Mouse (Mus musculus): ENCODE data around the gene Snx27. TPM values are rescaled to one million over a fixed set of nuclear protein-coding genes. Genes with fewer than 3 reads are reported as not detected.

The Snx27 gene
- polyA plus RNA-seq, 1 experiment from 2014 or later = 17.1 TPM

GRCm38 (mm10) chr3:94449377-94449776, 133.1 kb downstream of the Snx27 start:
- ATAC-seq (ENCODE audit: low read depth) (no peak), DNase-seq (no peak)
- Histone ChIP-seq H3K27me3 (no peaks in the 10 kb centered on the region), H3K9ac (no peak overlapping the region), H3K4me1 (replicated peaks) (peaks cover 10% of the 10 kb centered on the region), H3K36me3 (peaks cover 53% of the 10 kb centered on the region), H3K27ac (no peak overlapping the region), H3K4me2 (no peak overlapping the region), H3K4me3 (replicated peaks) (no peak overlapping the region), H3K9me3 (replicated peaks) (no peaks in the 10 kb centered on the region)
- WGBS (ENCODE audit: insufficient replicate concordance) = 82% methylated on average over 2 of the region's 2 CpGs

Other genes with a start within 250 kb of the Snx27 start
- not detected in 2 replicates for gene Them5, start 240.6 kb downstream of the Snx27 start, polyA plus RNA-seq (2015; fragmentation: Nextera tagmentation; extraction: Ambion mirVana)
- gene C2cd4d, start 220.3 kb downstream of the Snx27 start, polyA plus RNA-seq (2015; fragmentation: Nextera tagmentation; extraction: Ambion mirVana) = 0.22 TPM in 1 of 2 replicates, not detected in the other
- gene Rorc, start 209.9 kb downstream of the Snx27 start, polyA plus RNA-seq (2015; fragmentation: Nextera tagmentation; extraction: Ambion mirVana) = 0.58 and 0.65 TPM in 2 replicates
- 0.03 and 0.06 TPM in 2 replicates for gene Lingo4, start 184.2 kb downstream of the Snx27 start, polyA plus RNA-seq (2015; fragmentation: Nextera tagmentation; extraction: Ambion mirVana)
- 9.5 and 13.9 TPM in 2 replicates for gene Tdrkh, start 169.4 kb downstream of the Snx27 start, polyA plus RNA-seq (2015; fragmentation: Nextera tagmentation; extraction: Ambion mirVana)
- gene Mrpl9, start 139.4 kb downstream of the Snx27 start, polyA plus RNA-seq (2015; fragmentation: Nextera tagmentation; extraction: Ambion mirVana) = 47.5 and 52.5 TPM in 2 replicates
- 0.19 and 0.45 TPM in 2 replicates for gene Oaz3, start 138.8 kb downstream of the Snx27 start, polyA plus RNA-seq (2015; fragmentation: Nextera tagmentation; extraction: Ambion mirVana)
- 0.25 and 0.38 TPM in 2 replicates for gene Celf3, start 104.4 kb downstream of the Snx27 start, polyA plus RNA-seq (2015; fragmentation: Nextera tagmentation; extraction: Ambion mirVana)
- gene Riiad1, start 102.4 kb downstream of the Snx27 start, polyA plus RNA-seq (2015; fragmentation: Nextera tagmentation; extraction: Ambion mirVana) = not detected in 2 replicates
- not detected in 2 replicates for gene Gm10972, start 60.4 kb upstream of the Snx27 start, polyA plus RNA-seq (2015; fragmentation: Nextera tagmentation; extraction: Ambion mirVana)
- 4.7 and 5.3 TPM in 2 replicates for gene Tuft1, start 76.2 kb upstream of the Snx27 start, polyA plus RNA-seq (2015; fragmentation: Nextera tagmentation; extraction: Ambion mirVana)
- 6.7 and 8.5 TPM in 2 replicates for gene Selenbp2, start 110.8 kb upstream of the Snx27 start, polyA plus RNA-seq (2015; fragmentation: Nextera tagmentation; extraction: Ambion mirVana)
- 7.2 and 8.3 TPM in 2 replicates for gene Cgn, start 203.8 kb upstream of the Snx27 start, polyA plus RNA-seq (2015; fragmentation: Nextera tagmentation; extraction: Ambion mirVana)

Measured in liver, embryonic 13.5 days (tissue).